27 mouse cellular contexts compared by ENCODE assay signal in genomic region chr16:32797426-32797689, GRCm38 (mm10). TPM values are rescaled to one million over a fixed set of nuclear protein-coding genes. Genes with fewer than 3 reads are reported as not detected.
DNase-seq lines count a peak whose midpoint lies in the region; ATAC-seq and TF ChIP-seq lines count a peak whose summit lies in the region.
"Had no signal": no experiment of that assay in that cellular context is flagged by ENCODE, and none has a peak within 500 bp of the region (broad histone marks: within the 10 kb centered on the region; RNA-seq: fewer than 3 reads in every experiment).

TSS of gene Muc20 (minus strand) at chr16:32797435.

- H3K9ac ChIP-seq in hindbrain, embryonic 11.5 days (ENCODE audit: low read depth, low read length): no peak within 1 kb of the TSS
- no peak within 1 kb of the TSS for H3K9ac ChIP-seq in kidney, postnatal 0 days (ENCODE audit: low read depth, low read length)
- H3K9ac ChIP-seq: embryonic facial prominence, embryonic 15.5 days; heart, embryonic 15.5 days had no signal

- no peaks in the 10 kb centered on the region for H3K27me3 ChIP-seq in hindbrain, embryonic 10.5 days (ENCODE audit: insufficient read depth, poor library complexity, severe bottlenecking)
- H3K27me3 ChIP-seq in hindbrain, embryonic 11.5 days (ENCODE audit: control insufficient read depth, insufficient read depth, low read length): no peaks in the 10 kb centered on the region
- no peaks in the 10 kb centered on the region for H3K27me3 ChIP-seq in kidney, postnatal 0 days (ENCODE audit: insufficient read depth, low read length)
- H3K27me3 ChIP-seq: embryonic facial prominence, embryonic 15.5 days; heart, embryonic 15.5 days had no signal

- H3K4me3 ChIP-seq in hindbrain, embryonic 10.5 days: no peak within 1 kb of the TSS
- H3K4me3 ChIP-seq in hindbrain, embryonic 11.5 days (ENCODE audit: low read depth, low read length): no peak within 1 kb of the TSS
- H3K4me3 ChIP-seq in kidney, postnatal 0 days (replicated peaks; ENCODE audit: low read depth, low read length): no peak within 1 kb of the TSS
- H3K4me3 ChIP-seq: embryonic facial prominence, embryonic 15.5 days; erythroblast, embryonic 14.5 days; heart, adult 2 months; heart, embryonic 15.5 days had no signal

- H3K27ac ChIP-seq in hindbrain, embryonic 10.5 days: peak within 1 kb of the TSS; percentile 56; the same call in 1 of the 2 replicates
- no peak within 1 kb of the TSS for H3K27ac ChIP-seq in hindbrain, embryonic 11.5 days (ENCODE audit: low read depth, low read length)
- H3K27ac ChIP-seq in kidney, postnatal 0 days: peak within 1 kb of the TSS; percentile 38
- H3K27ac ChIP-seq: embryonic facial prominence, embryonic 15.5 days; heart, adult 2 months; heart, embryonic 15.5 days had no signal

- no peak for DNase-seq in hindbrain, embryonic 10.5 days (ENCODE audit: low spot score)
- DNase-seq in hindbrain, embryonic 11.5 days (ENCODE audit: low spot score): no peak
- no peak for DNase-seq in kidney, postnatal 0 days (ENCODE audit: low spot score)
- no peak for DNase-seq in kidney, adult 11 months
- peak; percentile 14 for DNase-seq in thymus, postnatal 4 days
- DNase-seq in thymus, postnatal 10 days (ENCODE audit: low spot score in 2 of 2): no peak
- DNase-seq: adrenal gland, postnatal 10 days; cerebellum, adult 11 months; cerebellum, adult 8-10 months; cerebellum, postnatal 14 days; embryo, embryonic 11 days; gastrocnemius, postnatal 10 days; heart, adult 2 months; heart, postnatal 14 days had no signal

- H3K4me2 ChIP-seq in hindbrain, embryonic 11.5 days (replicated peaks; ENCODE audit: low read depth, low read length): no peak within 1 kb of the TSS
- no peak within 1 kb of the TSS for H3K4me2 ChIP-seq in kidney, postnatal 0 days (ENCODE audit: low read length)
- H3K4me2 ChIP-seq: embryonic facial prominence, embryonic 15.5 days; heart, embryonic 11.5 days; heart, embryonic 15.5 days had no signal

- WGBS in hindbrain, embryonic 10.5 days: 79% methylated on average over 3 of the region's 3 CpGs
- WGBS in hindbrain, embryonic 11.5 days: 75% methylated on average over 3 of the region's 3 CpGs
- 54% methylated on average over 3 of the region's 3 CpGs for WGBS in kidney, postnatal 0 days

- no peak for TF ChIP-seq CTCF in kidney, postnatal 0 days (IDR thresholded peaks at IDR 0.05; ENCODE audit: low read depth)

- peaks cover 7% of the 10 kb centered on the region; the same call in 1 of the 2 replicates for H3K4me1 ChIP-seq in hindbrain, embryonic 10.5 days (replicated peaks)
- H3K4me1 ChIP-seq in hindbrain, embryonic 11.5 days (replicated peaks; ENCODE audit: control insufficient read depth, insufficient read depth, low read length): no peaks in the 10 kb centered on the region
- H3K4me1 ChIP-seq in kidney, postnatal 0 days (replicated peaks; ENCODE audit: insufficient read depth, low read length): no peaks in the 10 kb centered on the region

- H3K9me3 ChIP-seq in hindbrain, embryonic 10.5 days: no peaks in the 10 kb centered on the region
- H3K9me3 ChIP-seq in hindbrain, embryonic 11.5 days (ENCODE audit: control insufficient read depth, low read length): no peaks in the 10 kb centered on the region
- H3K9me3 ChIP-seq in kidney, postnatal 0 days (replicated peaks; ENCODE audit: low read length): no peaks in the 10 kb centered on the region
- H3K9me3 ChIP-seq: embryonic facial prominence, embryonic 15.5 days; heart, embryonic 15.5 days had no signal

- ATAC-seq in hindbrain, embryonic 11.5 days (ENCODE audit: low FRiP score): no peak
- ATAC-seq in kidney, postnatal 0 days (replicated peaks; ENCODE audit: low FRiP score, low read depth): no peak
- ATAC-seq in granulocyte monocyte progenitor cell, adult 5-6 weeks (replicated peaks; ENCODE audit: poor library complexity, severe bottlenecking): no peak

- no peaks in the 10 kb centered on the region for H3K36me3 ChIP-seq in hindbrain, embryonic 10.5 days
- H3K36me3 ChIP-seq in hindbrain, embryonic 11.5 days (ENCODE audit: control insufficient read depth, insufficient read depth, low read length): no peaks in the 10 kb centered on the region
- no peaks in the 10 kb centered on the region for H3K36me3 ChIP-seq in kidney, postnatal 0 days (ENCODE audit: insufficient read depth, low read length)
- H3K36me3 ChIP-seq: embryonic facial prominence, embryonic 15.5 days; heart, embryonic 15.5 days had no signal

RNA-seq across cellular contexts. Expression of gene Muc20, which starts in this region (rescaled TPM):
- 0.09 TPM in 1 of 2 replicates, not detected in the other for polyA plus RNA-seq in hindbrain, embryonic 10.5 days (2016; fragmentation: Nextera tagmentation; extraction: Ambion mirVana)
- not detected in 2 replicates for polyA plus RNA-seq in hindbrain, embryonic 11.5 days (2014; fragmentation: Nextera tagmentation; extraction: Ambion mirVana)
- 15.2 and 17.2 TPM in 2 replicates for polyA plus RNA-seq in kidney, postnatal 0 days (2015; fragmentation: Nextera tagmentation; extraction: Ambion mirVana)
- not detected in 2 replicates for total RNA-seq in granulocyte monocyte progenitor cell, adult 5-6 weeks (2014; fragmentation: Nextera tagmentation)
- total RNA-seq in granulocyte monocyte progenitor cell, adult 5-6 weeks (2017): not detected in 2 replicates
- total RNA-seq: common myeloid progenitor, adult 5-6 weeks; hematopoietic stem cell, adult 5-6 weeks; MEL had no signal
- polyA plus RNA-seq: C2C12; embryonic facial prominence, embryonic 11.5 days; forebrain, embryonic 11.5 days; forebrain, embryonic 16.5 days; frontal cortex, adult 2 months; heart, embryonic 11.5 days; heart, embryonic 15.5 days had no signal

Comparison
In these comparisons a context has a peak if more than half of its experiments do, and no peak if none do; other contexts are left out.
1. RNA of gene Muc20 (polyA plus RNA-seq): 15.2 to 17.2 TPM in kidney, postnatal 0 days; not detected in hindbrain, embryonic 11.5 days and 0.09 TPM in hindbrain, embryonic 10.5 days; every median in the first group is over 10 times any median in the second.